In genomic region chr11:22004331-22004841, GRCm38 (mm10) we compare ENCODE assay signal across 9 mouse cellular contexts. TPM values are rescaled to one million over a fixed set of nuclear protein-coding genes. Genes with fewer than 3 reads are reported as not detected.
DNase-seq lines count a peak whose midpoint lies in the region; ATAC-seq and TF ChIP-seq lines count a peak whose summit lies in the region.
"Had no signal": no experiment of that assay in that cellular context is flagged by ENCODE, and none has a peak within 500 bp of the region (broad histone marks: within the 10 kb centered on the region; RNA-seq: fewer than 3 reads in every experiment).

No protein-coding gene starts in this region.

- ATAC-seq in intestine, embryonic 14.5 days (replicated peaks; ENCODE audit: low FRiP score, low TSS enrichment, low read depth): no peak
- ATAC-seq in intestine, postnatal 0 days: no peak
- ATAC-seq in hindbrain, embryonic 11.5 days (ENCODE audit: low FRiP score): no peak
- 0 out of 2 replicates have a peak, but pooled peaks have one; percentile 20 for ATAC-seq in midbrain, postnatal 0 days (ENCODE audit: low FRiP score)

- no peak overlapping the region for H3K4me3 ChIP-seq in intestine, embryonic 14.5 days (ENCODE audit: low read depth, low read length)
- no peak overlapping the region for H3K4me3 ChIP-seq in intestine, postnatal 0 days (ENCODE audit: low read depth, low read length)
- no peak overlapping the region for H3K4me3 ChIP-seq in hindbrain, embryonic 11.5 days (ENCODE audit: low read depth, low read length)
- 0 out of 2 replicates have a peak overlapping the region, but pooled peaks have one; percentile 1 for H3K4me3 ChIP-seq in midbrain, postnatal 0 days (ENCODE audit: low read depth, low read length)

- H3K27ac ChIP-seq in intestine, embryonic 14.5 days (ENCODE audit: low read depth): no peak overlapping the region
- H3K27ac ChIP-seq in intestine, postnatal 0 days (ENCODE audit: low read depth, low read length): no peak overlapping the region
- no peak overlapping the region for H3K27ac ChIP-seq in hindbrain, embryonic 11.5 days (ENCODE audit: low read depth, low read length)
- H3K27ac ChIP-seq in midbrain, postnatal 0 days (ENCODE audit: low read depth, low read length): peak overlapping the region; percentile 38; the same call in 1 of the 2 replicates

- 2% methylated on average over 18 of the region's 18 CpGs for WGBS in intestine, embryonic 14.5 days
- WGBS in intestine, postnatal 0 days: 13% methylated on average over 18 of the region's 18 CpGs
- under 1% methylated on average over 18 of the region's 18 CpGs for WGBS in hindbrain, embryonic 11.5 days
- 11% methylated on average over 18 of the region's 18 CpGs for WGBS in midbrain, postnatal 0 days

- peaks cover 93% of the 10 kb centered on the region for H3K27me3 ChIP-seq in intestine, embryonic 14.5 days (replicated peaks; ENCODE audit: control insufficient read depth, insufficient read depth, low read length)
- H3K27me3 ChIP-seq in intestine, postnatal 0 days (replicated peaks; ENCODE audit: control insufficient read depth, insufficient read depth, low read length): peaks cover 91% of the 10 kb centered on the region
- peaks cover 74% of the 10 kb centered on the region for H3K27me3 ChIP-seq in hindbrain, embryonic 11.5 days (ENCODE audit: control insufficient read depth, insufficient read depth, low read length)
- peaks cover 45% of the 10 kb centered on the region for H3K27me3 ChIP-seq in midbrain, postnatal 0 days (ENCODE audit: insufficient read depth, low read length)

- no peaks in the 10 kb centered on the region for H3K36me3 ChIP-seq in intestine, embryonic 14.5 days (ENCODE audit: control insufficient read depth, insufficient read depth, low read length)
- no peaks in the 10 kb centered on the region for H3K36me3 ChIP-seq in intestine, postnatal 0 days (ENCODE audit: control insufficient read depth, insufficient read depth)
- H3K36me3 ChIP-seq in hindbrain, embryonic 11.5 days (ENCODE audit: control insufficient read depth, insufficient read depth, low read length): no peaks in the 10 kb centered on the region
- H3K36me3 ChIP-seq in midbrain, postnatal 0 days (ENCODE audit: insufficient read depth, low read length): no peaks in the 10 kb centered on the region

- no peaks in the 10 kb centered on the region for H3K9me3 ChIP-seq in intestine, embryonic 14.5 days (ENCODE audit: control insufficient read depth, low read length)
- no peaks in the 10 kb centered on the region for H3K9me3 ChIP-seq in intestine, postnatal 0 days (ENCODE audit: control insufficient read depth)
- no peaks in the 10 kb centered on the region for H3K9me3 ChIP-seq in hindbrain, embryonic 11.5 days (ENCODE audit: control insufficient read depth, low read length)
- no peaks in the 10 kb centered on the region for H3K9me3 ChIP-seq in midbrain, postnatal 0 days (ENCODE audit: low read length)

- peaks cover 13% of the 10 kb centered on the region; the same call in 1 of the 2 replicates for H3K4me1 ChIP-seq in intestine, embryonic 14.5 days (replicated peaks; ENCODE audit: control insufficient read depth, insufficient read depth, low read length)
- H3K4me1 ChIP-seq in intestine, postnatal 0 days (replicated peaks; ENCODE audit: control insufficient read depth, insufficient read depth, low read length): no peaks in the 10 kb centered on the region; the same call in 1 of the 2 replicates
- peaks cover 8% of the 10 kb centered on the region for H3K4me1 ChIP-seq in hindbrain, embryonic 11.5 days (replicated peaks; ENCODE audit: control insufficient read depth, insufficient read depth, low read length)
- H3K4me1 ChIP-seq in midbrain, postnatal 0 days (ENCODE audit: insufficient read depth, low read length): peaks cover 4% of the 10 kb centered on the region; the same call in 1 of the 2 replicates

- no peak overlapping the region for H3K4me2 ChIP-seq in intestine, embryonic 14.5 days (ENCODE audit: low read length)
- H3K4me2 ChIP-seq in intestine, postnatal 0 days (replicated peaks; ENCODE audit: low read depth): no peak overlapping the region
- H3K4me2 ChIP-seq in hindbrain, embryonic 11.5 days (replicated peaks; ENCODE audit: low read depth, low read length): no peak overlapping the region
- peak overlapping the region; percentile 12; the same call in 1 of the 2 replicates for H3K4me2 ChIP-seq in midbrain, postnatal 0 days (ENCODE audit: low read depth, low read length, poor library complexity, severe bottlenecking)

- DNase-seq in intestine, embryonic 14.5 days (ENCODE audit: low spot score): peak; percentile 76
- peak; percentile 13 for DNase-seq in thymus, postnatal 4 days
- DNase-seq in thymus, postnatal 25 days: no peak
- DNase-seq in hindbrain, embryonic 11.5 days (ENCODE audit: low spot score): peak; percentile 66
- no peak for DNase-seq in midbrain, postnatal 0 days (ENCODE audit: low spot score)
- no peak for DNase-seq in thymus, postnatal 0 days (ENCODE audit: low spot score)
- DNase-seq in cerebellum, adult 9-11 months: no peak

- TF ChIP-seq CTCF in intestine, postnatal 0 days (IDR thresholded peaks at IDR 0.05; ENCODE audit: low read depth): no peak
- TF ChIP-seq CTCF in midbrain, postnatal 0 days (IDR thresholded peaks at IDR 0.05): no peak

- no peak overlapping the region for H3K9ac ChIP-seq in intestine, embryonic 14.5 days (ENCODE audit: low read length)
- no peak overlapping the region for H3K9ac ChIP-seq in intestine, postnatal 0 days (ENCODE audit: low read depth, low read length)
- H3K9ac ChIP-seq in hindbrain, embryonic 11.5 days (ENCODE audit: low read depth, low read length): no peak overlapping the region
- H3K9ac ChIP-seq in midbrain, postnatal 0 days (replicated peaks; ENCODE audit: low read length, poor library complexity, severe bottlenecking): no peak overlapping the region

RNA-seq across cellular contexts. Expression of gene Otx1, which starts 1.7 kb away (rescaled TPM):
- not detected in 2 replicates for polyA plus RNA-seq in intestine, embryonic 14.5 days (2014; fragmentation: Nextera tagmentation; extraction: Ambion mirVana)
- polyA plus RNA-seq in intestine, postnatal 0 days (2015; fragmentation: Nextera tagmentation; extraction: Ambion mirVana): not detected in 2 replicates
- polyA plus RNA-seq in hindbrain, embryonic 11.5 days (2014; fragmentation: Nextera tagmentation; extraction: Ambion mirVana): 2.0 and 3.0 TPM in 2 replicates
- 5.5 and 6.5 TPM in 2 replicates for total RNA-seq in midbrain, postnatal 0 days (2014; rRNA removed)
- 7.6 and 8.1 TPM in 2 replicates for polyA plus RNA-seq in midbrain, postnatal 0 days (2015; fragmentation: Nextera tagmentation; extraction: Ambion mirVana)
- polyA plus RNA-seq in thymus, postnatal 0 days (2015; fragmentation: Nextera tagmentation; extraction: Ambion mirVana): not detected in 2 replicates
- total RNA-seq: gastrocnemius, postnatal 4 days had no signal

Comparison
In these comparisons a context has a peak if more than half of its experiments do, and no peak if none do; other contexts are left out.
1. DNase-seq: peak in intestine, embryonic 14.5 days (single experiment), thymus, postnatal 4 days (single experiment) and hindbrain, embryonic 11.5 days (single experiment); none in thymus, postnatal 25 days (single experiment), midbrain, postnatal 0 days (single experiment), thymus, postnatal 0 days (single experiment) and cerebellum, adult 9-11 months (single experiment).